Mouse (Mus musculus) embryonic fibroblast, embryonic 13.5 days (primary cell): ENCODE results near the gene Fbxl4.

ENCODE experiments used
- CTCF ChIP-seq: IDR thresholded peaks from 2 replicates; pipeline ENCODE4 v1.5.1; 2011; ENCODE audit warnings: mild to moderate bottlenecking, control low read depth, low read length, moderate library complexity, borderline replicate concordance; ENCODE audit not compliant: insufficient read depth
- POLR2A ChIP-seq: IDR thresholded peaks from 2 replicates; pipeline ENCODE4 v1.6.1; 2011; ENCODE audit warnings: low read depth, mild to moderate bottlenecking, control low read depth, low read length, moderate library complexity

GRCm38 (mm10) chr4:22378516-22378915 is 21.2 kb downstream of the Fbxl4 start:
- TF ChIP-seq CTCF (no peak), POLR2A (no peak)
